Mouse (Mus musculus): Measurements from ENCODE around the gene Atp7a.

The Atp7a gene

DNA sequence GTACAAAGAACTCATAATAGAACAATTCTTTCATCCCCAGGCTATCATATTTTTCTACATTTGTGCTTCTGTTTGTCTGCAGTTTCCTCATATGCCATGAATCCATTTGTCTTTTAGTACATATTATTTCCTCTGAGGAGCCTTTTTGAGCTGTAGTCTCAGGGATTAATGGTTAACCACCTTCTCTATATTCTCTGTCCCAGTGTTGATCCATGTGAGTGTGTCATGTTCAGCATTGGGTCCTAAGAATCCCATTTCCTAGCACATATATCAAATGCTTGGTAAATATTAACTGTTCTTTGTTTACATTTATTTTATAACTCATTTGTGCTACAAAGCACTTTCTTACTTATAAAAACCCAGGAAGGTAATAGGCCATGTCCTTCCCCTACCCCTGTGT lies 55.4 kb downstream of the Atp7a start:
- DNase-seq: no peak

DNA sequence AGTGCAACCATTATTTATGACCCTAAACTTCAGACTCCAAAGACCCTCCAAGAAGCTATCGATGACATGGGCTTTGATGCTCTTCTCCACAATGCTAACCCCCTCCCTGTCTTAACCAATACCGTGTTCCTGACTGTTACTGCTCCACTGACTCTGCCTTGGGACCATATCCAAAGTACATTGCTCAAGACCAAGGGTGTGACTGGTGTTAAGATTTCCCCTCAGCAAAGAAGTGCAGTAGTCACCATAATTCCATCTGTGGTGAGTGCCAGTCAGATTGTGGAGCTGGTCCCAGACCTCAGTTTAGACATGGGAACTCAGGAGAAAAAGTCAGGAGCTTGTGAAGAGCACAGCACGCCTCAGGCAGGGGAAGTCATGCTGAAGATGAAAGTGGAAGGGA lies 58.1 kb downstream of the Atp7a start:
- DNase-seq: no peak

DNA sequence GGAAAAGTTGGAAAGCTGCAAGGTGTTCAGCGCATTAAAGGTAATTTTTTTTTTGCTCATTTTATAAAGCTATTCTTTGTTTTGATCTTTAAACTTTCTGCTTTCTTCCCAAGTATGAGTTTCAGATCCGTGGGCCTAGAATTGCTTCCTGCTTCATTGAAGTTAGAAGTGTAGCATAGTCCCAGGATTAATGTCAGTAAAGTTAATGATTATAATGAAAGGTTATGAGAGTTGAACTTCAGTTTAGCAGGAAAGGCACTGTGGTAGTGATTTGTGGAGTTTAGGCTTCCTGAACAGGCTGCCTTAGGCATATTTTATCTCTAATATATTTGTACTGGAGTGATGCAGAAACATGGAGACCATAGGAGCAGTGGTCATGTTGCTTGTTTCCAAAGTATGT lies 58.5 kb downstream of the Atp7a start:
- DNase-seq: no peak

DNA sequence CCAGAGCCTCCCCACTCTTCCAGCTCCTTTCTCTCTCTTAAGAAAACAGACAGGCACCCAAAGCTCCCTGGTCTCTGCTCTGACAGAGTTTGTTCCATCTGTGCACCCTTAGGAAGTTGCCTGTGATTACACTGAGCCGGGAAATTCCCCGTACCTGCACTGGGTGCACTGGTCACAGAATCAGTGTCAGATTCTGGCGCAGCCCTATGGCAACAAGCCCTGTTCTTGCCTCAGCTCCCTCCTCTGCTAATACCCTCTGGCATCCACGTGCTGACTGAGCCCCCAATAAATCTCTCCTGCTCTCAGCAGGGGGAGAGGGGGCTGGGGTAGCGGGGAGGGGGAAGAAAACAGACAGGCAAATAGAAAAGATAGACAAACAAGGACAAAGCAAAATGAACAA lies 65.9 kb downstream of the Atp7a start:
- no peak for DNase-seq

DNA sequence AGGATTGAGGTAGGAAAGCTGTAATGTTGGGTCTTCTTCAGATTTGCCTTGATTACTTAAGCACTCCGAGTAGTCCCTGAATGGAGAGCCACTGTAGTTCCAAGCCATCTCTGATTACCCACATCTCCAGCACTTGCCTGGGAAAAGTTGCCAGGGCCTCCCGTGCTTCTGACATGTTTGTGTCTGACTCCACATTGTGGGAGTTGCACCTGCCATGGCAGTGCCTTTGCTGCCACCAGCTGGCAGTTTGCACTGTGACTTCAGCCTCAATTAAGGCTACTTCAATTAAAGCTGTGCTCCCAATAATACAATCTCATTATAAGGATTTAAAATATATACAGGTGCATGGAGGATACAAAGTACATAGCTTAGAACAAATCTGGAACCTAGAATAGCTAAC lies 78.4 kb downstream of the Atp7a start:
- peak; percentile 8 for DNase-seq

DNA sequence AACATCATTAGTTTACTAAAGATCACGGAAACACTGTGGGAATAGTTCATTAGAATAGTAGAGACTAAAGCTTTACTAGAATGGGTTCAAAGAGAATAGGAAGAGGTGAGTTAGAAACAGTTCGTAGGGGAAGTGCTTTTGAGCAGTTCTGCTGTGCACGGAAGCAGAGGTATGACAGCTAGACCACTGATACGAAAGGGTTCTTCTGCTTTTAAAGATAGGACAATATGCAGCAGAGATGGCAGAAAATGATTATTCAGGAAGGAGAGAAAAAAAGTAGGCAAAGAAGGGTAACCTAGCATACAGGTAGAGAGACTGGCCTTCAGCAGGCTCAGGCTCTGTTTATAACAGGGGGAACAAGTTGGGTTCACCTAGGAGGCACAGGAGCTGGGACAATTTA lies 86.8 kb downstream of the Atp7a start:
- no peak for DNase-seq

DNA sequence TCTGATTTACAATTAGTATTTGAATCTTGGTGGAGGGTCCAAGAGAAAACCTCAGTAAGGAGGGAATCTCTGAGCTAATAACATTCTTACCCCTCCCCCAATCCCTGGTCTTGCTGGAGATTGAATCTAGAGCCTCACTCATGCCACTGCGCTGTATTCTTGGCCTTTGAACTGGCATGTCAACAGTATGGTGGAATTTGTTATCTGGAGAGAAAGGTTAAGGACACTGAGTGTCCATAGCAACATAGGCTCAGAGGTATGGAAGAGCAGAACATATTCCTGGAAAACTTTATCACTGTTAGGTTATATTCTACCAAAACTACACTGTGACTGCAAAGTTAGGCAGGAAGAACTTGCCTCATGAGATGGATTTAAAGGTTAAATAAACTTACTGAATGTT lies 87.6 kb downstream of the Atp7a start:
- DNase-seq: no peak

DNA sequence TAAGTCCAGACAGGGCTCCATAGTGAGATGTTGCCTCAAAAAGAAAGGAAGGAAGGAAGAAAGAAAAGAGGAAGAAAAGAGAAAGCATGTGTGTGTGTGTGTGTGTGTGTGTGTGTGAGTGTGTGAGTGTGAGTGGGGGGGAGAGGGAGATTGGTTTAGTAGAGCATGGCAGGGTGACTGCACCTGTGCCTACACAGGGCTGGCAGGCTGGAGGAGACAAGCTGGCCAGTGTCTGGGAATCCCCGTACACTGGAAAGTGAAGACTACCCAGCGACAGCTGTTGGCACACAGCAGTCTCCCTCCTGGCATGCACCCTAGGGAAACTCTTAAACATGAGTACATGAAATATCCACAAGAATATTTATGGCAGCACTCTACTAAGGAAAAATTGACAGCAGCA lies 95.7 kb downstream of the Atp7a start:
- DNase-seq: no peak

DNA sequence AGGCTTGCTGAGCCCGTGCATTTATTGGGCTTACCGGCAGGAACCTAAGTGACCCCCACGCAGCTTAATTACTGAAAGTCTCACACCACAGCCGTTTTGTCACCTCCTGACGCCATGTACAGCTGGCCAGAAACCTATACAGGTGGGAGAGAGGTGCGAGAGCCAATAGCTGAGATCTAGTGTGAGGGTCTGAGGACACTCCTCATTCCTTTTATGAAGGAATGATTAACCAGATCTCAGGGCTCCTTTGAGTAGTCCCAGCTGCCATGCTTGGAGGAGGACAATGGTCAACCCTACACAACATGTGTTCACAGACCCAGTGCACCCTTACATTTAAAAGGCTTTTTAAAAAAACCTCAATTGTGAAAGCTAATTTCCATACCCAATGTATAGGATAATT lies 101.2 kb downstream of the Atp7a start:
- DNase-seq: no peak

DNA sequence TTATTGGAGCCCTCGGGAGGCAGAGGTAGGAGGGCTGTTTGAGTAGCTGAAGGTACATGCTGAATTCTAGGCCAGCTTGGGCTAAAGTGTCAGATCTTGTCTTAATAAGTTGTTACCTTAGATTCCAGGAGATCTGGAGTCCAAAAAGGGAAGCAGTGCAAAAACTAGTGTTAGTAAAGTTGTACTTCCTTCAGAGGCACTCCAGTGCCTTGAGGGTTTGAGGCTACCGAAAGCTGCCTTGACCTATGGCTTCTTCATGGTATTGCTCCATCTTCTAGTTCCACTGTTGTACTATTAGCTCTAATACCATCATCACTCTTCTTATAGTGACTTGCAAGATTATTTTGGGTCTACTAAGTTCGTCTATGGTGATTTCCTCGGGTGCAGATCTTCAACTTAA lies 102.8 kb downstream of the Atp7a start:
- DNase-seq: no peak

DNA sequence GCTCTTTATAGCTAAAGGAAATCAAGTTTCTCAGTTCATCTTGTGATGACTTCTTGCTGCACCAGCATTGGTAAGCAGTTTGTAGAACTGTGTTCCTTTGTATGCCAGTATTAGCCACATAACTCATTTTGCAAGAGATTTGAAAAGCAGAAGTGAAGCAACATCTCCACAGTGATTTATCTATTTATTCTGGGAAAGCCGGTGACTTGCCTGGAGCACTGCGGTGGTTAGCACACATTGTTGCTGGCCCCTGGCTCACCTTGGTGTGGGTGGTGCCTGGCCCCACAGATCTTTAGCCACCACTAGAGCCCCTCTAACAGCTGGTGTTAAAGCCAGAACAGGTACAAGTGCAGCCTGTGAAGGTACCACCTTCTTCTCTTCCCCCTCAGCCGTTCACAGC lies 107.8 kb downstream of the Atp7a start:
- DNase-seq: no peak

DNA sequence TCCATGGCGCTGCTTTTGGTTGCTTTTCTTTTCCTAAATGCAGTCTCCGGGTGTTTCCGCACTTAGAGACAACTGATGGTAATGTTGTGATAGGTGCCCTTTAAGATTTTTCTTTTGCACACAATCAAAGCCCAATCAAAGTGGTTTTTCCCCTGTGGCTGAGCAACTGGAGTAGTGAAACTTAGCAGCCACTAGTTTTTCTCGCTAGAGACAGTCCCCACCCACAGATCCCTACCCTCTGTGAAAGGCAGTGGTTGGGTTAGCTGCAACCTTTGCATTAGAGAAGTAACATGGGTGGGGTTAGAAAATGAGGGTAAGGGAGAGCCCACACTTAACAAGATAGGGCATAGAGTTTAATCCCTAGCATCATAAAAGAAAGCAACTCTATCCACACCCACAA lies 108.4 kb downstream of the Atp7a start:
- no peak for DNase-seq

DNA sequence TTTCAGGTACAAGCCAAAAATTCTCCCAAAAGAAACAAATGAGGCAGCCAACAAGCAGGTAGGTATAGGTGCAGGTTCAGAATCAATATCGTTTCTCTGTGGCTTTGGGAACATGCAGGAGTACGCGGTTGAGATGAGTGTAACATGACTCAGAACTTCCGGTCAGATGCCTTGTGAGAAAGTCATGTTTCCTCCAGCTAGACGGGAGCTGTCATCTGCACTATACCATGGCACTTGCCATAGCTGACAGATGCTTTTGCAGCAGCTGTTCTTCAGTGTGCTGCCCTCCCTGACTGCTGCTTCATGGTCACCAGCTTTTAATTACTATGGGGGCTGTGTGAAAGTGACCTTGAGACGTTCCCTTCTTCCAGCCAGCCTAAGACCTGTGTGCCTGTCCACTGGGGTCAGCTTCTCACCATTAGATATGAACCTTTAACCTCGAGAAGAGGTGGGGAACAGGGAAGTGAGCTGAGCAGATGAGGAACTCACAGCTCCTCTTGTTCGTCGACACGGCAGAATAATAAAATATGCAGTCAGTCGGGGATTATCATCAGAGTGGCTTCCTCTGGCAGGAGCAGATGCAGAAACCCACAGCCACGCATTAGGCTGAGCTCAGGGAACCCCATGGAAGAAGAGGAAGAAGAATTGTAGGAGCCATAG lies 109.0 kb downstream of the Atp7a start:
- DNase-seq: no peak

DNA sequence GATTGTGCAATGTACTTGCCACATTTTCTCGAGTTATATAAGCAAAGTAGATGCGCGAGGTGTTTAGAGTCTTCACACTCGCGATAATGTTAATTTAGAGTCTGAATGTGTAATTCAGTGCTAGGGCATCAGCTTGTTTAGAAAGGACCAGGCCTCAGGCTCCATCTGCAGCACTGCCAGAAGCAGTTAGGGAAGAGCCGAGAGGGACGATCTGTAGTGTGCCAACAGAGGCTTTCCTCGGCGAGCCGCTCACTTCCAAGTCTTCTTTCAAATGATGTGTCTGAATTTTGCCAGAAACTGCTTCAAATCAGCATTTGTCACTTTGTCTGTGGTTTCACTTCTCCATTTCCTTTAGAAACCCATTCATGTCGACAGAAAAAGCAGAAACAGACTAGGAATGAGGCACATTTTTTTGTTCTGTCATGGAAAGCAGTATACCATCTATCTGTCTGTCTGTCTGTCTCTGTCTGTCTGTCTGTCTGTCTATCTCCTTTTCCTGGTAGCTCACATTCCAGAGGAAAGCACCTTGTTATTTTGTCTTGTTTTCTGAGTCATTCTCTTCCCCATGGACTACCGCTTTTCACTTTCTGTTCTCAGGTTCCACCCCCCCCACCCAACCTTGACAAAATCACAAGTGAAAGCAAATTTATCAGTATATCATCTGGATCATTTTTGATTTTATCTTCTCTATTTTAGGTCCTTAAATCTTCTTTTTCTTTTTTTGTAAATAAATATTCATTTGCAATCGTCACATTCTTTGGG lies 112.4 kb downstream of the Atp7a start:
- DNase-seq: peak; percentile 8

DNA sequence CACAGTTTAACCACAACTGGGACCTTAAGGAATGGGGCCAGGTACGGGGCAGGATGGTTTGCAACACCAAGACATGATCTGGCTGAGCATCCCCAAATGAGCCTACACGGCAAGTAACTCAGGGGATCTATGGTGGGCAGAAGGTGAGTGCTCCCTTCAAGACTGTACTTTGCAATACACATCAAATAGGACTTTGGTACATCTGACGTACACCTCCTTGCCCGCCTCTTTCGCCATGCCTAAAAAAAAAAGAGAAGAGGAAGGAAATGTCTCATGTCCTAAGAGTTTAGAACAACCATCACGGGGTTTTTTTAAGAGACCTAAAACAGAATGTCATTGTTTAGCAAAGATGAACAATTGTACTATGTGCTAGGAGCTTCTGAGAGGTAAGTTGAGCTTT lies 115.9 kb downstream of the Atp7a start, which contains the start of gene Tlr13:
Gene Tlr13 (plus strand): TSS at position 269 of the 400 bp plus-strand sequence.
- DNase-seq: no peak

DNA sequence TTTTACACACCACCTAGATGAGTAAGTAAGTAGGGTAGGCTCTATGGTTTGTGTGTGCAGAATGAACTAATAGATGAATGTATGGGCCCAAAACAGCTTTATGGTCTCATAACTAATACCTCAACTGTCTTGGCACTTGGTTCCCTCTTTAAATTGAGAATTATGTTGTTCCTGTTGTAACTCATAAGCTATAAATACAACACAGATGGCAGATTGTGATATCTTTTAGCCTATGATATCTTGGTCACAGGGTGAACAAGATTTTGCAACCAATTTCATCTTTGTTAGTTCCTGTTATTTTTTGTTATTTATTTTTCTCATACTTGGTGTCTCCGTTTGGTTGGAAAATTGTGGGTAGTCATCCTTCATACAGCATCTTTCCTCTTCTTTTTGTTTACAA lies 121.1 kb downstream of the Atp7a start:
- DNase-seq: no peak

DNA sequence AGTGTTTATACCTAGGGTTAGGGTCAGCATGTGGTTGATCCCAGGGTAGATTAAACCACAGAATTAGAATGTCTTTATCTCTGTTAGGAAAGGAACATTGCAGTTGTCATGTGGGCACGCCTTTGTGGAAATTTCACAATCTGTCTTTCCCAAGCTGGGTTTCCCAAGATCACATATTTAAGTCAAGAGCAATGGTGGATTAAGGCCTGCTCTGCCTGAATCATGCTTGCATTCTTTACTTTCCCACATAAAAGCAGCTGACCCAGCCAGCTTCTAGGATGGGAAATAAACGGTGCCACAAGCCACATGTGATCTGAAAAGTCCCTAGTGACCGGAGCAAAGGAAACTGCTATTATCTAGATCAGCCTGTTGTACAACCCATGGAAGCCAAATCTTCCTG lies 122.4 kb downstream of the Atp7a start:
- no peak for DNase-seq

DNA sequence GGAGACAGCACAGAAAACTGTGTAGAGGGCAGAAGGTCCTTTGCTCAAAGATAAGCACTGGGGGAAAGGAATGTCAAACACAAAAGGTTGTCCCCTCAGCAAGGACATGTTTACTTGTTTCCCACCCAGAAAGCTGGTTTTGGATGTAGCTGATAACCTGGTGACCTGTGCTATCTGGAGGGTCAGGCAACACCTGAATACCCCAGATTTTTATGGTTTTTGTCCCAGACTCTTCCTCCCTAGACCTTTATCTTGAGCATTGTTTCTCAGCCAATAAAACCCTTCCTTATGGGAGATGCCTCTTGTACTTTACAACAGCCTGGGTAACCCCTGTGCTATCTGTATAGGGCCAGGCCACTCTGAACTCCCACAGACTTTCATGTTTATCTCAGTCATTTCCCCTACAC lies 127.1 kb downstream of the Atp7a start:
- no peak for DNase-seq

DNA sequence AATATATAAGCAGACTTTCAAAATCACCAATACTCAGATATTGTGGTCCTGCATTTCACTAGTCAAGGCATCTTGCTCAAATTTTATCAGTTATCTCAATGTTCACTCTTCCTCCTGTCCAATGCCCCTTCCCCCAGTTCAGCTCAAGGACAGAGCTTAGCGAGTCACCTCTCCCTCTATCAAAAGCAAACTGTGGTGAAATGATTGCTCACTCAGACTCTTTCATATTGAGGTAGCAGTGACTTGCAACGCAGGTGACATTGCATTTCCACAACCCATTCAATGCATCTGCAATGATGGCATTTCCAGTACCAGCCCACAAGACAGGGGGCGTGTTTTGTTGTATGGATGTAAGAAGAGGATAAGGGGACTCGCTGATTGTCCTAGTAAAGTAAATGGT lies 128.8 kb downstream of the Atp7a start:
- DNase-seq: no peak

DNA sequence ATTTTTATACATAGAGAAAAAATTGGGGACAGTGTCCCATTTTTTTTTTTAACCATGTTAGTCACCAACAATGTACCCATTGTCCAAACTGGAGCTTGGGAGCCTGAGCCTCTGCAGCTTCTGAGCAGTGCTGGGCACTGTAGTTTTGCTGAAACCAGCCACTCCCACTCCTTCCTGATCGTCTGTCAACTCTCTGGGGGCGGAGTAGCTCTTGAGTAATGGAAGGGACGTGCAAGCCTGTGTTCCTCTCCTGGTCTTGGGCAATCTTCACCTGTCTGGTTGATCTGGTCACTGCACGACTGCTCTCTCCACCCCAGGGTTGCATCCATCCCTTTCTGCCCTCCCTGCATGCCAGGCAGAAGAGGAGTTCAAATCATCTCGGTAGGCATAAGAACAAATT lies 136.9 kb downstream of the Atp7a start:
- DNase-seq: peak; percentile 9

DNA sequence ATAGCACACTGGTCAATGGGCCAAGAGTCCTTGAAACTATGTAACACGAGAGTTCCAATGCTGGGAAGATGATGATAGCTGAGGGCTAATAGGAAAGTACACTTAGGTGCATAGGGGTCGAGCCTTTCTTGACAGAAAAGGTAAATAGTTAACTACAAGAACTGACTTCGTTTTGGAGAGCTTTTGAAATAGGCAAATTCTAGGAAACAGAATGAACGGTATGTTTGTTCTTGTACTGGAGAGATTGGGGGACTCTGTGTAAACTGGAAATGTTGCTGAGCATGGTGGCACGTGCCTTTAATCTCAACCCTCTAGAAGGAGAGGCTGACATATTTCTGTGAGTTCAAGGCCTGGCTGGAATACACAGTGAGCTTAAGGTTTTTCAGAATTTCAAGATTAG lies 137.5 kb downstream of the Atp7a start:
- no peak for DNase-seq

DNA sequence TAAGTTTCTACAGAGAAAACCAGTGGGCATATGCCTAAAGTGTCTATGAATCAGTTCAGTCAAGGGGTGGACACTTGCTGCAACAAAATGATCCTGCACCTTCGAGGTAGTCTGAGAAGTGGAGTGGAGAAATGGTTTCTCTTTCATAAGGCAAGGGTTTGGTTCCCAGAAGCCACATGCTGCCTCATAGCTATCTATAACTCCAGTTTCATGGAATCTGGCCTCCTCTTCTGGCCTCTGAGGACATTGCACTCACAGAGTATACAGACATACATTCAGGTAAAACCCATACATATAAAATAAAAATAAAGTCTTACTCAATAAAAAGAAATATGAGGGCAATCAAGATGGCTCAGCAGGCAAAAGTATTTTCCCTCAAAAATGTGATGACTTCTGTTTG lies 138.0 kb downstream of the Atp7a start:
- no peak for DNase-seq

DNA sequence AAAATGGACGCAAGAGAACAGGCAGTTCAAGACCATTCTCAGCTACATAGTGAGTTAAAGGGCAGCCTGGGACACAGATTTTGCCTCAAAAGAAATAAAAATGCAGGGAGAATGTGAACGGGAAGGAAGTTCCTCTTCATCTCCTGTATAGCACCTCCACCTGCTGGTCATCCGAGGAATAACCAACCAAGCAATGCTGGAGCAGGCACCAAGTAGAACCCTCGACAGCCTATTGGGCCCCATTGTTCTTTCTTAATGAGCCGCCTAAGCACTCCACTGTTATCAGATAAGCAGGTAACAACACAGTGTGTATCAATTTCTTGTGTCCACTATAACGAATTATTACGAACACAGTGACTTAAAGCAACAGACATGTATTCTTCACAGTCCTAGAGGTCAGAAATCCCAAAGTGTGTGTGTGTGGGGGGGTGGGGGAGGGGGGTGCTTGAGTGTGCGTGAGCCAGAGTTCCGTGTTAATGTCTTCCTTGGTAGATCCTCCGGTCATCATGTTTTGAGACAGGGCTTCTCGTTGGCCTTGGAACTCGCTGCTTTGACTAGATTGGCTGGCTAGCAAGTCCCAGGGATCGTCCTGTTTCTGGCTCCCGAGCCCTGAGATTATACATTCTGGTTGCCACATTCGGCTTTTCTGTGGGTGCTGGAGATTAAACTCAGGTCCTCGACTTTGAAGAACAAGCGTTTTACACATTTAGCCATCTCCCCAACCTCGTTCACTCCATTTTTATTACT lies 144.2 kb downstream of the Atp7a start:
- DNase-seq: peak; percentile 67

DNA sequence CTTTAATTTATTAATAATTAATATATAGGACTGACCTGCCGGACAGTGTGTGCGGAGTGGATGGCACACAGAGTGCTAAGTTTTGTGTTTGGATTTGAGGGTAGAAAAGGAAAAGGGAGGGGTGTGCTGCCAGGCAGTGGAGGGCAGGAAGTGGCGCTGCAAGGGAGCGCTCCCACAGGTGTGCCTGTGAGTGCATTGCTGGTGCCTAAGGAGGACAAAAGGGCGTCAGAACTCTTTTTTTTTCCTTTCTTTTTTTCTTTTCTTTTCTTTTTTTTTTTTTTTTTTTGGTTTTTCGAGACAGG lies 144.7 kb downstream of the Atp7a start:
- no peak for DNase-seq

Data from right cerebral cortex, adult 18-20 months (tissue).